Mouse (Mus musculus) adrenal gland, postnatal 14 days (tissue): ENCODE data around the gene Pnrc1. TPM values are rescaled to one million over a fixed set of nuclear protein-coding genes. Genes with fewer than 3 reads are reported as not detected.

Experiments used
- DNase-seq: peaks from one replicate; pipeline ENCODE4 v3.0.0; 2021; ENCODE audit warnings: mixed read lengths
- total RNA-seq: library from RNA; stranded (reverse); gene quantifications from 2 replicates; pipeline ENCODE4 v1.2.3, GENCODE M21; 2021

Gene Pnrc1
- total RNA-seq, 1 experiment from 2014 or later, result 224 TPM

- no peak for DNase-seq
Observed at GRCm38 (mm10) chr4:33270386-33271314, 19.3 kb downstream of the Pnrc1 start.

- no peak for DNase-seq
Observed at GRCm38 (mm10) chr4:33264979-33265726, 24.8 kb downstream of the Pnrc1 start.

- no peak for DNase-seq
Observed at GRCm38 (mm10) chr4:33262897-33263296, 27.1 kb downstream of the Pnrc1 start.

GRCm38 (mm10) chr4:33261311-33261753 lies 28.6 kb downstream of the Pnrc1 start:
- DNase-seq, result peak; percentile 97

GRCm38 (mm10) chr4:33260311-33260710 lies 29.7 kb downstream of the Pnrc1 start:
- no peak for DNase-seq

GRCm38 (mm10) chr4:33257263-33257964 lies 32.5 kb downstream of the Pnrc1 start:
- DNase-seq, result peak; percentile 37

GRCm38 (mm10) chr4:33254706-33255105 lies 35.3 kb downstream of the Pnrc1 start:
- no peak for DNase-seq

GRCm38 (mm10) chr4:33250867-33251266 lies 39.1 kb downstream of the Pnrc1 start:
- no peak for DNase-seq

GRCm38 (mm10) chr4:33249716-33250230 lies 40.2 kb downstream of the Pnrc1 start:
- DNase-seq, result no peak

GRCm38 (mm10) chr4:33248915-33249314 lies 41.0 kb downstream of the Pnrc1 start:
- DNase-seq, result no peak

GRCm38 (mm10) chr4:33248062-33248889 lies 41.7 kb downstream of the Pnrc1 start:
- peak; percentile 99 for DNase-seq

- DNase-seq, result peak; percentile 100
Observed at GRCm38 (mm10) chr4:33247479-33248053, 42.4 kb downstream of the Pnrc1 start.

- DNase-seq, result no peak
Observed at GRCm38 (mm10) chr4:33245853-33246395, 44.0 kb downstream of the Pnrc1 start.

- DNase-seq, result no peak
Observed at GRCm38 (mm10) chr4:33243921-33244320, 46.0 kb downstream of the Pnrc1 start.

GRCm38 (mm10) chr4:33243016-33243758 lies 46.8 kb downstream of the Pnrc1 start:
- DNase-seq, result no peak

GRCm38 (mm10) chr4:33242536-33242935 lies 47.4 kb downstream of the Pnrc1 start:
- DNase-seq, result peak; percentile 40

GRCm38 (mm10) chr4:33230881-33231280 lies 59.1 kb downstream of the Pnrc1 start:
- DNase-seq, result no peak

GRCm38 (mm10) chr4:33229639-33230038 lies 60.3 kb downstream of the Pnrc1 start:
- DNase-seq, result no peak

GRCm38 (mm10) chr4:33227164-33227563 lies 62.8 kb downstream of the Pnrc1 start:
- no peak for DNase-seq
